Mouse (Mus musculus) neural tube, embryonic 14.5 days (tissue): ENCODE results near the gene Psenen. TPM values are rescaled to one million over a fixed set of nuclear protein-coding genes. Genes with fewer than 3 reads are reported as not detected.

Source experiments
- ATAC-seq: fragments of 200-750 bp; cut with Nextera tagmentation; 2 replicates; pipeline ENCODE4 v1.8.0; 2017; ENCODE audit warnings: low read depth, mild to moderate bottlenecking, moderate TSS enrichment, moderate library complexity
- H3K27ac ChIP-seq: fragments of 300-500 bp; sonication (generic); 2 replicates; pipeline ENCODE4 v1.5.1; 2014; ENCODE audit warnings: low read depth, mild to moderate bottlenecking, control low read depth, low read length, moderate library complexity, mixed read lengths
- H3K27me3 ChIP-seq: fragments of 300-500 bp; sonication (generic); 2 replicates; pipeline ENCODE4 v1.6.1; 2014; ENCODE audit warnings: low read length; ENCODE audit not compliant: control insufficient read depth, insufficient read depth
- H3K36me3 ChIP-seq: fragments of 300-500 bp; sonication (generic); 2 replicates; pipeline ENCODE4 v1.6.1; 2014; ENCODE audit warnings: low read length, mixed read lengths; ENCODE audit not compliant: control insufficient read depth, insufficient read depth
- H3K4me1 ChIP-seq: fragments of 300-500 bp; sonication (generic); 2 replicates; pipeline ENCODE4 v1.6.1; 2014; ENCODE audit warnings: low read length; ENCODE audit not compliant: control insufficient read depth, insufficient read depth
- H3K4me2 ChIP-seq: fragments of 300-500 bp; sonication (generic); 2 replicates; pipeline ENCODE4 v1.6.1; 2014; ENCODE audit warnings: mild to moderate bottlenecking, low read depth, low read length, control low read depth
- H3K4me3 ChIP-seq: fragments of 300-500 bp; sonication (generic); 2 replicates; pipeline ENCODE4 v1.5.1; 2014; ENCODE audit warnings: low read depth, low read length, control low read depth, mixed read lengths
- H3K9ac ChIP-seq: fragments of 300-500 bp; sonication (generic); replicated peaks from 2 replicates; pipeline ENCODE4 v1.6.1; 2014; ENCODE audit warnings: low read depth, mild to moderate bottlenecking, control low read depth, low read length, mixed read lengths
- H3K9me3 ChIP-seq: fragments of 300-500 bp; sonication (generic); 2 replicates; pipeline ENCODE4 v1.6.1; 2016; ENCODE audit warnings: low read length; ENCODE audit not compliant: control insufficient read depth
- WGBS: fragments of 180-500 bp; shearing (Covaris S2); extraction: QIAGEN DNeasy Blood & Tissue Kit; methylation state at CpG from one replicate; pipeline ENCODE4 v1.1.7; 2014; 5-methylcytosine and 5-hydroxymethylcytosine counted together
- polyA plus RNA-seq: library from polyadenylated mRNA; unstranded; fragments of >200 nt; fragmentation: Nextera tagmentation; extraction: Ambion mirVana; gene quantifications from 2 replicates; pipeline ENCODE4 v1.2.1, GENCODE M21; 2014

The Psenen gene
- polyA plus RNA-seq, 1 experiment from 2014 or later, result 126 TPM

DNA sequence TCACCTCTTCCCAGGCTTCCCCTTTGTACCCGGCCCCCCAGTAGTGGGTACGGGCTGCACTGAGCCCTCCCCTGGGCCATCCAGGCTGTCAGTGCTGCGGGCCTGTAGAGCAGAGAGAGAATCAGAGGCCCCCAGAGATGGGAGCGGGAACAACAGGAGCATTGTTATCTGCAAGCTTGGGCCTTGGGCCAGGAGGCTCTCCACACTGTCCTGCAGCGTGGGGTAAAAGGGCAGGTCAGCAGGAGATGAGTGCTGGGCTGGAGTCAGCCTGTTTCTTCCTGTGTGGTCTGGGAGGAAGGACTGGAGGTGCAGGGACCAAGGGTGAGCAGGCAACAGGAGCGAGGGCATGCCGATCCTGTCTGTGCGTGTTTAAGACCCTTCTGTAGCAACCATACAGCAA, 30.5 kb downstream of the Psenen start:
- Histone ChIP-seq H3K36me3 (peaks cover 46% of the 10 kb centered on the region), H3K27ac (no peak overlapping the region)

DNA sequence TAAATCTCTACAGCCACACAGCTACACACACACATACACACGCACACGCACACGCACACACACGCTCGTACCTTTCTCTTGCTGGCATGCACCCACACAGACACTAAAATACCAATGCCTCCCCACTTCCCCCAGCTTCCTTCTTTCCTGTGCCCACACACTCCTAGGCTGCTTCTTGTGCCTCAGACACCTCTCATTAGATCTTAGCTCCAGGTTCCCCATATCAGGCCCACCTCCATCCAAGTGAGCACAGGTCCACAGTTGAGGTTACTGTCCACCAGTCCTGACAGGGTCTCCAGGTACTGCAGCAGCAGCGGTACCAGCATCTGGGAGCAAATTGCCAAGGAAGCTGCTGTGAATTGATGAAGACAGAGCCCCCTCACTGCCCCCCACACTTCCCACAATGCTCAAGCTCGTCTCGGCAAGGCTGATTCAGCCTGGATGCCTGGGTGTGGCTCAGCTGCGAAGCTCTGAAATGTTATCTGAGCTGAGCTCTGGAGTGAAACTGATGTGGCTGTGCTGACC, 32.1 kb downstream of the Psenen start:
- Histone ChIP-seq H3K27me3 (no peaks in the 10 kb centered on the region), H3K9ac (peak overlapping the region; percentile 16; the same call in 1 of the 2 replicates), H3K4me1 (peaks cover 34% of the 10 kb centered on the region), H3K27ac (no peak overlapping the region), H3K4me3 (no peak overlapping the region), H3K9me3 (no peaks in the 10 kb centered on the region), H3K4me2 (peak overlapping the region; percentile 16; the same call in 1 of the 2 replicates), H3K36me3 (peaks cover 61% of the 10 kb centered on the region)
- 88% methylated on average over 9 of the region's 9 CpGs for WGBS
- ATAC-seq, result no peak

More for the DNA sequence above, 30.5 kb downstream of the Psenen start:
- ATAC-seq, result no peak
- no peaks in the 10 kb centered on the region for H3K27me3 ChIP-seq
- peak overlapping the region; percentile 2; the same call in 1 of the 2 replicates for H3K9ac ChIP-seq
- H3K9me3 ChIP-seq, result no peaks in the 10 kb centered on the region
- WGBS, result 9% methylated on average over 8 of the region's 8 CpGs
- peak overlapping the region; percentile 92 for H3K4me3 ChIP-seq
- H3K4me1 ChIP-seq, result peaks cover 34% of the 10 kb centered on the region
- peak overlapping the region; percentile 86 for H3K4me2 ChIP-seq

DNA sequence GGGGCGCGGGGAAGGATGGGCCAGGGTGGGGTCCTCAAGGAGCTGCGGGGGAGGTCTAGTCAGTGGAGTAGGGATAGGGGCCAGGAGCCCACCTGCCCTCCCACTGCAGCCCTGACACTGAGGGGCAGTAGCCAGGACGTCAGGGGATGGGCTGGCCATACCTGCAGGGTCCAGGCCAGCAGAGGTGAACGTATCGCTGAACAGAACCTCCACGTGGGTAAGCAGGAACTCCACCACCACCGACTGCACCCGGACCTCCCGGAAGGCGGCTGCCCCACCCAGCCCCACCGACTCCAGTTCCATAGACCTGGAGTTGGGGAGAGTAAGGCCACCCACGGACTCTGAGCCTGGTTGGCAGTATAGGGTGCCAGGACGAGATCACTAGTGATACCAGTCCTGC, 36.4 kb downstream of the Psenen start:
- H3K9ac ChIP-seq, result no peak overlapping the region
- no peak overlapping the region for H3K4me2 ChIP-seq
- peaks cover 9% of the 10 kb centered on the region for H3K4me1 ChIP-seq
- H3K27ac ChIP-seq, result no peak overlapping the region
- WGBS, result 81% methylated on average over 14 of the region's 14 CpGs
- no peak for ATAC-seq
- no peak overlapping the region for H3K4me3 ChIP-seq
- no peaks in the 10 kb centered on the region for H3K27me3 ChIP-seq
- no peaks in the 10 kb centered on the region for H3K9me3 ChIP-seq
- H3K36me3 ChIP-seq, result peaks cover 92% of the 10 kb centered on the region

DNA sequence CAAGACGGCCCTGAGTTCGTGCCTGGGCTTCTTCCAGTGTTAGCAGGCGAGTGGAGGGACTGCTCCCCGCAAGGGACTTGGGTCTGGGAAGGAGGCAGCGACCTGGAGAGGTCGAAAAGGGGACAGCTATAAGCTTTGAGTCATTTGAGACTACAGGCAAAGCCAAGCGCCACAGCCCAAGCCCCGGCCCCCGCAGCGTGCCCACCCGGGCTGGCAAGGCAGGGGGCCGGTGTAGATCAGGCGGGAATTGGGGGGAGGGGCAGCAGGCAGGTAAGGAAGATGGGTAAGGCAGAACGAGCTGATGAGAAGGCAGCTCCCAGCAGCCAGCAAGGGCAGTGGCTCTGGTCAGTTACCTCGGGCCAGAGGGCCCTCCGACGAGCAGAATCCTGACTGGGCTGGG, 37.0 kb downstream of the Psenen start:
- 26% methylated on average over 17 of the region's 17 CpGs for WGBS
- H3K9ac ChIP-seq, result no peak overlapping the region

DNA sequence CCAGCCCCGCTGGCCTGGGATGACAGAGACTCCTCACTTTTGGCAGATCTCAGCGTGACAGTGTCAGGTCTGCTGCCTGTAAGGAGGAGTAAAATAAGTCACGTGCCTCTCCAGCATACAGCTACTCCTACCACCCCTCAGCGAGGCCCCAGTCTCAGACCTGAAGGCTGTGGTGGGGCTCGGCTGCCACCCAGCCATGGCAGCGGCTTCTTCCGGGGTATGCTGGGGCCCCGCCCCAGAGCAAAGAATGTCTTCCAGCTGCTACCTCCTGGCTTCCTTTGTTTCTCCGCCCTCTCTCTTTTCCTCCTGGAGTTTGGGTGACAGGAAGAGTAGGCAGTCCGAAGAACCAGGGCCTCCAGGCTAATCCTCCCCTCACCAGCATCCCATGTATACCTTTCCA, 37.5 kb downstream of the Psenen start:
- no peak for ATAC-seq
- WGBS, result 35% methylated on average over 10 of the region's 10 CpGs
- Histone ChIP-seq H3K27ac (no peak overlapping the region), H3K27me3 (no peaks in the 10 kb centered on the region), H3K4me2 (no peak overlapping the region), H3K9ac (no peak overlapping the region), H3K36me3 (peaks cover 83% of the 10 kb centered on the region), H3K4me1 (no peaks in the 10 kb centered on the region), H3K9me3 (no peaks in the 10 kb centered on the region), H3K4me3 (no peak overlapping the region)

More for the DNA sequence above, 37.0 kb downstream of the Psenen start:
- Histone ChIP-seq H3K27ac (no peak overlapping the region), H3K27me3 (no peaks in the 10 kb centered on the region), H3K4me3 (no peak overlapping the region), H3K9me3 (no peaks in the 10 kb centered on the region), H3K36me3 (peaks cover 86% of the 10 kb centered on the region), H3K4me2 (no peak overlapping the region), H3K4me1 (peaks cover 3% of the 10 kb centered on the region; the same call in 1 of the 2 replicates)
- no peak for ATAC-seq

DNA sequence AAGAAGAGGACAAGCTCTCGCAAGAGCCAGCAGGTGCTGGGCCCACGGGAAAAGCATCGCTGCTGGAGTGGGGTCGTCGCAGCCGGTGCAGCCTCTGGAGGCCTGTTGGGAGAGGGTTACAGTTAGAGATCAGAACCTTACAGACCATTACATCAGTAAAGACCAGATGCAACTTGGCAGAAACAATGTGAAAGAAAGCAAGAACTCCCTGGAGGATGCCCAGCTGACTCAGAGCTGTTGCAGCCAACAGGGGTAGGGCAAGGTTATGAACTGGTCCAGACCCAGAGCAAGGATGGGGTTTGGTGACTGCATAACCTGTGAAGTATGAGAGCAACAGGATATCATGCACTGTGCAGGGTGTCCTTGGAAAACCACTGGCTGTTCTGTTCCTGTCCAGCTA, 38.9 kb downstream of the Psenen start:
- no peak overlapping the region for H3K4me3 ChIP-seq
- H3K9ac ChIP-seq, result no peak overlapping the region
- H3K4me2 ChIP-seq, result no peak overlapping the region
- H3K27ac ChIP-seq, result no peak overlapping the region
- WGBS, result 77% methylated on average over 6 of the region's 6 CpGs
- no peak for ATAC-seq
- H3K27me3 ChIP-seq, result no peaks in the 10 kb centered on the region
- peaks cover 68% of the 10 kb centered on the region for H3K36me3 ChIP-seq
- H3K4me1 ChIP-seq, result no peaks in the 10 kb centered on the region
- H3K9me3 ChIP-seq, result no peaks in the 10 kb centered on the region

DNA sequence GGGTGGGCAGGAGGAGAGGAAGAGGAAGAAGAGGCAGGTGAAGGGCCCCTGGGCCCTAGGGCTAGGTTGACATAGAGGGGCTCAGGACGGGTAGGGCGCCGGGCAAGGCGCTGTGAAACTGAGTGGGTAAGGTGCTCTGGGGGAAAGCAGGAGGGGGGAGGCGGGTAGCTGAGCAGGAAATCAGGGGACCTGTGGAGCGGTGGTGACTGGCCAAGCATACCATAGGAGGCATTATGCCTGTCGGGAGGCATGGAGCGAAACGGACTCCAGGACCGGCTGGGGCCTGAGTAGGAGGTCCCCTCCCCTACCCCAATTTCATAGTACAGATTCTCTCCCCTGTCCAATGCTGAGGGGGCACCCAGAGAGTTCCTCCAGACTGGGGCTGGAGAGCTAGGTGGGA, 40.6 kb downstream of the Psenen start:
- Histone ChIP-seq H3K4me2 (no peak overlapping the region), H3K4me1 (no peaks in the 10 kb centered on the region), H3K9ac (no peak overlapping the region), H3K4me3 (no peak overlapping the region), H3K27ac (no peak overlapping the region), H3K9me3 (no peaks in the 10 kb centered on the region), H3K36me3 (peaks cover 52% of the 10 kb centered on the region), H3K27me3 (no peaks in the 10 kb centered on the region)
- 84% methylated on average over 10 of the region's 10 CpGs for WGBS
- no peak for ATAC-seq

DNA sequence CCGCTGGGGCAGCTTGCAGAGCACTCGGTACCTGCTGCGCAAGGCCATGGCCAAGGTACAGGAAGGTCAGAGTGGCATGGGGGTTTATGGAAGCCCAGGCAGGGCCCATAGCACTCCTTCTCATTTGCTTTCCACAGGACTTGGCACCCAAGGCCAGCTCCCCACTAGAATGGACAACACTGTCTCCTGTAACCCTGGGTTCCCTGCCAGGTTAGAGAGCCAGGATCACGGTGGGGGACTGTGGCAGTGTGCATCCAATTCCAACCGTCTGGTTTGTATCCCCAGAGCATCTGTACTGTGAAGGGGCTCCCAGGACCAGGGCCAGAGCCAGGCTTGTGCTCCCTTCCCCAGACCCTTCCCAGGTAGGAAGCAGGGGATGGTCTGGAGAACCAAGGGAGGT, 42.6 kb downstream of the Psenen start:
- Histone ChIP-seq H3K27me3 (no peaks in the 10 kb centered on the region), H3K36me3 (peaks cover 32% of the 10 kb centered on the region), H3K4me1 (no peaks in the 10 kb centered on the region), H3K4me2 (no peak overlapping the region), H3K9ac (no peak overlapping the region), H3K4me3 (no peak overlapping the region), H3K27ac (no peak overlapping the region), H3K9me3 (no peaks in the 10 kb centered on the region)
- 80% methylated on average over 5 of the region's 5 CpGs for WGBS
- ATAC-seq, result peak; percentile 10; the same call in 1 of the 2 replicates

DNA sequence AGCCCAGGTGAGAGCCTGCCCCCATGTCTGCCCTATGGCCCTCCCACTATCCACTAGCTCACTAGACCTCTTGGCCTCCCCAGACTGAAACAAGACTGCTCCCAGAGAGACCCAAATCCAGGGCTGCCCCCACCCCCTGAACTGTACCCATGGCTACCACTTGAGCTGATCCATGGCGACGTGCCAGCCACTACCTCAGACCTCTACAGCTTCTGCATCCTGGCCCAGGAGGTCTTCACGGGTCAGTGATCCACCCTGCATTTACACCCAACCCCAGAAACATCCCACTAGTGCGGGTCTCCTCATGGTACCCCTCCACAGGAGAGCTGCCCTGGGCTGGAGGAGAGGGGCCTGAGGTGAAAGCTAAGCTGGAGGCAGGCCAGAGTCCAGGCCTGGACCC, 43.0 kb downstream of the Psenen start:
- no peak overlapping the region for H3K4me2 ChIP-seq
- ATAC-seq, result 0 out of 2 replicates have a peak, but pooled peaks have one; percentile 15
- H3K4me3 ChIP-seq, result no peak overlapping the region
- no peak overlapping the region for H3K9ac ChIP-seq
- no peak overlapping the region for H3K27ac ChIP-seq
- H3K4me1 ChIP-seq, result no peaks in the 10 kb centered on the region
- 76% methylated on average over 4 of the region's 4 CpGs for WGBS
- H3K27me3 ChIP-seq, result no peaks in the 10 kb centered on the region
- H3K9me3 ChIP-seq, result no peaks in the 10 kb centered on the region
- peaks cover 28% of the 10 kb centered on the region for H3K36me3 ChIP-seq
